Mouse (Mus musculus): ENCODE results near the gene Adpgk. TPM values are rescaled to one million over a fixed set of nuclear protein-coding genes. Genes with fewer than 3 reads are reported as not detected.

The Adpgk gene
- total RNA-seq, 1 experiment from 2014 or later = 58.5 TPM

DNA sequence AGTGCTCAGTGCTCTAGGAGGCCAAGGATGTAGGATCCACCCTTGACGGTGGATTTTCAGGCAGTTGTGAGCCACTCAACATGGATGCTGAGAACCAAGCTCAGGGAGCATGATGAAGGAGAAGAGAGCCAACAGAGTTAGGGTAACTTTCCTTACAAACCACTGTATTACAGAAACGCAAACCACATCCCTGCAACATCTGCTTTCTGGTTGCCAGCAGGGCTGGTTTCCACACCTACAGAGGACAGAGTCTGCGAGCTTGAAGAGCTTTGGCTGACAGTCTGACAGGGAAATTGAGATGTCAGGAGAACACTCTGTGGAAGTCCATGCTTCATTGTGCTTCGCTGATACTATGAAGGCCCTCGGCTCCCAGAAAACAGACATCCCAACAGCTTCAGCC lies 3.3 kb upstream of the Adpgk start:
- ATAC-seq (ENCODE audit: extremely low read depth, insufficient number of reproducible peaks, low FRiP score, poor library complexity, severe bottlenecking) = no peak

DNA sequence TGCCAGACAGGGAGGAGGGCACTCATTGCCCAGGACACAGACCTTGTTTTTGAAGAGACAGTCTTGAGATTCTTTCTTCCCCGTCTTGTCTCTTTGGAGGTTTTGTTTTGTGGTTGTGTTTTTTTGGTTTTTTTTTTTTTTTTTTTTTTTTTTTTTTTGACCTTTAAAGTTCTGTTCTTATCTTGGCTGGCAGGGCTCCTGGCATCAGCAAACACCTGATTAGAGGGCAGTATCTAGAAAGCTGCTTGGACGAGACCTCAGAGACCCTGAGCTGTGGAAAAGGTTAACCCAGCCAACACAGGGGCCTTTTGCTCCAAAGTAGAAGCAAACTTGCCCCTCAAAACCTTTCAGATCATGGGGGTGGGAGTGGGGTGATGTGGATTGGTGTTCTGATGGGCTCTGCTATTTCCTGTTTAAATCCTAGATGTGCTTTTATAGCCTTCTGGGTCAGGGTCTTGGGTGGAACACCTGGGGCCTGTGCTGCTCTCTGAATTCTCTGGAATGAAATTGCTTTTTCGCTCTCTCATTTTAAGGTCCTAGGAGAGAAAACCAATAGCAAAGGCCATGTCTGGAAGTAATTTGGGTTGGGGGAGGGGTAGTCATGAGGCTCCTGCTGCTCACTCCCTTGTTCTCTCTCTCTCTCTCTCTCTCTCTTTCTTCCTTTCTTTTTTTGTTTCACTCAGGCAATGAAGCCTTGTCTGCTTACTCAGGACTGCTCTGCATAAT lies 2.5 kb upstream of the Adpgk start:
- no peak for ATAC-seq (ENCODE audit: extremely low read depth, insufficient number of reproducible peaks, low FRiP score, poor library complexity, severe bottlenecking)

DNA sequence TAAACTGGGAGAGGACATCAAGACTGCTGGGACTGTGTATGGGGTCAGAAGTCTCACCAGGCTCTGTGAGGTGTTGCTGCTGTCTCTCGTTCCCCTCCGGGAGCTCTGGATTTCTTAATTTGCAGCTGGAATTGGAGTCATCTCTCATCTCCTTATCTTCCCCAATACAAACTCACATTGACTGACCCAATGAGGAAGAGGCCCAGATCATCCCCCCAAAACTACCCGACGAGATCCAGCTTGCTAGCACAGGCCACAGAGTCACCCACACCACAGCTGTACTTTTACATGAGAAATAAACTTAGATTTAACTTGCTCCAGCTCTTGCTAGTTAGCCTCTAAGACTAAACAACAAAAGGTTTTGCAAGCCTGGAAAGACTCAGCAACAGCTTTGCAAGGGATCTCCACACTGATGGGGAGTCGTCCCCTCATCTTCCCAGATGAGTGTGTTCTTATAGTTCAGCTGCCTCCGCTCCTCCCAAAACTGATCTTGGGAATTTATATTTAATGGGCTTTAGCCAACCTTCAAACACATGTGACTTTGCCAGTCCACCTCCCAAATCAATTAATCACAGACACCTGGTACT lies 1.7 kb upstream of the Adpgk start:
- ATAC-seq (ENCODE audit: extremely low read depth, insufficient number of reproducible peaks, low FRiP score, poor library complexity, severe bottlenecking) = no peak

DNA sequence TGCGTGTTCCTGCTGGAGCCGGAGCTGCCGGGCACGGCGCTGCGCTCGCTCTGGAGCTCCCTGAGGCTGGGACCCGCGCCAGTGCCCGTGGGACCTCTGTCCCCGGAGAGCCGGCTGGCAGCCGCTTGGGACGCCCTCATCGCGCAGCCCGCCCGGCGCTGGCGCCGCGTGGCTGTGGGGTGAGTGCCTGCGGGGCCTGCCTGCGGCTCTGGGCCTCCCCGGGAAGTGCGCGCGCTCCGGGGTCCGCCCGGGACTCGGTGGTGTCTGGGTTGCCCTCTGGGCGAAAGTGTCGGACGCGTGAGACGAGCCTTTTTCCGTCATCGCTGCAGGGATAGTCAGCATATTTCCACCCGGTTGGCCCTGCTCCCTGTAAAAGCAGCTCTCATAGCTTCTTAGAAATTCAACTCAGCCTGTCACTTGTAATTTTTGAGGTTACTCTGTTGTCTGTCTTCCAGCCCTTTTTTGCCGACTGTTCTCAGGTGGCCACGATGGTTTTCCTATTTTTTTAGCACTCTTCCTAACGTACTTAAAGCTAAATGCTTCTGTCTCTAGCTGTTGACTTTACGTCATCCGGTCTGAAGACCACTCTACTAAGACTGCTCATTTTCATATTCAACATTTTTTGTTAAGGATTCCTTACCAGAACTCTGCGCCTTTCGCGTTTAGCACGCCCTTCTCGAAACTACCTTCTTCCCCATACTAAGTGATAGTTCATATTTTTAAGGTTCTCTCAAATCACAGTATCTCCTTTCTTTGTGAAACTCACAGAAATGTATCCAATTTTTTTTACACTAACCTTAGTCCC lies 532 bp downstream of the Adpgk start:
- no peak for ATAC-seq (ENCODE audit: extremely low read depth, insufficient number of reproducible peaks, low FRiP score, poor library complexity, severe bottlenecking)

DNA sequence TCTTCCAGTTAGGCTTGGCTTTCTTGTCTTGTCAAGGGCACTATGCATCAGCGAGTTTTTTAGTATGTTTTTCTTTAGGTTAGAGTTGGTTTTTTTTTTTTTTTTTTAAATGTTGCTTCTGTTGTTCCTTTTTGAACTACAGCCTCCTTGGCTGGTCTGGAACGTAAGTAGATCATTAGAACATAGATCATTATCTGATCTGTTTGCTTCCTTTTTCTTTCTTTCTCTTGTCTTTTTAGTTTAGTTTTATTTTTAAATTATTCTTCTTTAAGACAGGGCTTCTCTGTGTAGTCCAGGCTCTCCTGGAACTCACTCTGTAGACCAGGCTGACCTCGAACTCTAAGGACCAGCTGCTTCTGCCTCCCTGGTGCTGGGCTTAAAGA lies 1.1 kb downstream of the Adpgk start:
- no peak for ATAC-seq (ENCODE audit: extremely low read depth, insufficient number of reproducible peaks, low FRiP score, poor library complexity, severe bottlenecking)

DNA sequence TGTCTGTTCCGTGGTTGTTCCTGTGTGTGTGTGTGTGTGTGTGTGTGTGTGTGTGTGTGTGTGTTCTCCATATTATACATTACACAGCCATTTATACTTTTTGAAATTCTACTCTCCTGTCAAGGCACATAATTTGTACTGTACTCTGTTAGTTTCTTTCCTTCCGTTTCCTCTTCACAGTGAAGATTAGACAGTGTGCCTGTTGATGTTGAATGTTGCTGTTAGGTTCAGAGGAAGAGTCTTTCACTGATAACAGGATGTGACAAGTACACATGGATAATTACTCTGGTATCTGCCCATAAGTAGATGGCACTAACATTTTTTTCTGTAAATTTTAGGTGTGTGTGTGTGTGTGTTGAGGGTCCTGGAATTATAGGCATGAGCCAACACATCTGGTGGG lies 5.1 kb downstream of the Adpgk start:
- no peak for ATAC-seq (ENCODE audit: extremely low read depth, insufficient number of reproducible peaks, low FRiP score, poor library complexity, severe bottlenecking)

DNA sequence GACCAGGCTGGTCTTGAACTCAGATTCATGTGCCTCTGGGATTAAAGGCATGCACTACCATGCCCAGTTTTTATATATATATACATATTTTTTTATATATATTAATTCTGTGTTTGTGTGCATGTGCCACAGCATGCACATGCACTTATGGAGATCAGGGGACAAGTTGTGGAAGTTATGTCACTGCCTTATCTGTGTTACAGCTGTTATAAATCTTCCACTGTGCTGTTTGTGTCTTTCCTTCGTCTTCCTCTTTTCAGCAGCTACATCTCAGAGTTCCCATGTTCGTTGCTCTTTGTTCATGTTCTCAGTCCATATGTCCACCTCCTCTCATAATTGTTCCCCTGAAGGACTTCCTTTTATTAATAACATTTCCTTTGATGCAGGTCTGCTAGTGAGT lies 16.5 kb downstream of the Adpgk start:
- no peak for ATAC-seq (ENCODE audit: extremely low read depth, insufficient number of reproducible peaks, low FRiP score, poor library complexity, severe bottlenecking)

DNA sequence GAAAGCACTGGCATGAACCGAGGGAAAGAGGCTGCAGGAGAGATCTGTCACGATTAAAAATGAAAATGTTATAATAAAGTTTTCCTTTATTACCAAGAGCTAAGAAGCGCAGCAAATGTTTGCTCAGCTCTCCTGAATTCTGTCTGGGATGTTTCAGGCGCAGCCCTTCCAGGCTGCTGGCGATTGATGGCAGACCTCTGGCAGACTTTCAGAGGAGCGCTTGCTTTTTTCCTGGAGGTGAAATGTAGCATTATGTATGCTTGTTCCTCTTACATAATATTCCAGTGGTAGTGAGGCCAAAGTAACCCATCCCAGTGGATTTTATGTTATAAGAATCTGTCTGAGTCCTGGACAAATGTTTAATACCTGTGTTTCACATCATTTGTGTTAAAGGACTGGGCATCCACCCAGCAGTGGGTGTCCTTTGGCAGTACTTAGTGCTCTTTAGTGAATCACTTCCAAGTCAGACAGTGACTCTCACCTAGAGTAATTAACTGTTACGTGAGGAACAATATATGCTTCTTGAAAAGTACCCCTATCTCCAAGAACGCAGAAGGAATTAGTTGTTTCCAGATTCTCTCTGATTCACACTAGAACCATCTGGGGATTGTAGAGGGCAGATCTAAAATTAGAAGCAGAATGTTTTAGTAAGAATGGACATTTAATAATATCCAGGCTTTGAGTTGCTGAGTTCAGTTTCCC lies 19.4 kb downstream of the Adpgk start:
- no peak for ATAC-seq (ENCODE audit: extremely low read depth, insufficient number of reproducible peaks, low FRiP score, poor library complexity, severe bottlenecking)

DNA sequence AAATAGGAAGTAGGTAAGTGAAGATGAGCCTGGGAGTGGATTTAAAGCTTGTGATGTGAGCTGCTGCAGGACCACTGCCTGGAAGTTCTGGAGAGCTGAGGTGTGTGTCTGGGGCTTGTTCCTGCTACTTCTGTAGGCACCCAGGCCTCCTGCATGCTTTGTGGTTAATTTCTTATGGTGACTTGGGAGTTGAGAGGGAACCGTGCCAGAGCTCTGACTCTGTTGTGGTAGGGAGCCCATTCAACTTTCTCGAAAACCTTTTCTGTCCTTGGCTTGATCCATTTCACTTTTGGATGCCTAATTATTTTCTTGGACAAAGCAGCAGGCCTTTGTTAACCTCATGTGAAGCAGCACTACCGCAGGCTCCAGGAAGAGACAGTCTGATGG lies 19.9 kb downstream of the Adpgk start:
- ATAC-seq (ENCODE audit: extremely low read depth, insufficient number of reproducible peaks, low FRiP score, poor library complexity, severe bottlenecking) = no peak

DNA sequence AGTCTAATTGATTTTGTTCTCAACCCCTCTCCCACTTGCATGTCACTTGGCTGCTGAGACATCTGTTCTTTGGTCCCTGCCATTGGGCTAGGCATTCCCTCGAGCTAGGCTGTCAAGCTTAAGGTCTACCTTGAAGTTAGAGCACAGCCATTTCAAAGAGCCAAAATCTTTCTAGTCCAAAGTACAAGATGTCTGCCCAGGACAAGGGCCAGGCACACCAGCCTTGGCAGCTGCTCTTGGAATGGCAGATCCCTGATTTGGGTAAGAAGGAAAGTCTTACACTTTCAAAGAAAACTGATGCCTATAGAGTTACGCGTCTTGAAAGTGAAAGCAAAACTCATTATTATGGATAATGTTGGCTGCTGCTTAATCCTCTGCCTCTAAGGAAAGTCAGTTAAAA lies 24.8 kb downstream of the Adpgk start:
- no peak for ATAC-seq (ENCODE audit: extremely low read depth, insufficient number of reproducible peaks, low FRiP score, poor library complexity, severe bottlenecking)

DNA sequence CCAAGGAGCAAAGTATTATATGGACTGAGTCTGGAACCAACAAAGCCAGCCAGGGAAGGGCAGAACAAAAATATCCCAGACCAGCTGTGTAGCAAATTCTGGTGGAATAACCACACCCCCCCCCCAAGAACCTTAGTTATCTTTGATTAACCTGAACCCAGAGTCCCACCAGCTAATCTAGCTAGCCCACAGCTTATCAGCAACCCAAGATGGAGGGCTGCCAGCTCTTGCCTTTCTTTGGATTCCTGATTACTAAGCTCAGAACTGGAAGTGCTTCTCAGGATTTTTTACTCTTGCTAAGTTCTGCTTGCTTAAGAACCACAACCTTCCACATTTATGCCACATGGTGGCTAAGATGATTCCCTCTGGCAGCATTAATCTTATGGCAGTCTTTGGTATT lies 33.0 kb downstream of the Adpgk start:
- no peak for ATAC-seq (ENCODE audit: extremely low read depth, insufficient number of reproducible peaks, low FRiP score, poor library complexity, severe bottlenecking)

DNA sequence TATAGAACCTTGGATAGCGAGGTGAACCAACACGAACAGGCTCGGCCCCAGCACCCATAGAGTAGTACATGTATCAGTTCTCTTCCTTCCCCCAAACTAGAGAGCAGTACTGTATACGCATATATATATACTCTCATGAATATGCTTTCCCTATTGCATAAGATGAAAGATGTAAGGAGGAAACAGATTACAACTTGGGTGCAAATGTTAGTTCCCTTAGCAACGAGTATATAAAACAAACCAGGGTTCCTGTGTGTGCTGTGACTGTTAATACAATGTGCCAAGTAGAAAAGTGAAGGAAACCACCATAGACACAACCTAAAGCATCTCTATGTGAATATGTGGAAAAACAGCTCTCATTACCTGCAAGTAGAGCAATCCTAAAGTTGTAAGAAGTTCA lies 38.7 kb downstream of the Adpgk start:
- ATAC-seq (ENCODE audit: extremely low read depth, insufficient number of reproducible peaks, low FRiP score, poor library complexity, severe bottlenecking) = no peak

DNA sequence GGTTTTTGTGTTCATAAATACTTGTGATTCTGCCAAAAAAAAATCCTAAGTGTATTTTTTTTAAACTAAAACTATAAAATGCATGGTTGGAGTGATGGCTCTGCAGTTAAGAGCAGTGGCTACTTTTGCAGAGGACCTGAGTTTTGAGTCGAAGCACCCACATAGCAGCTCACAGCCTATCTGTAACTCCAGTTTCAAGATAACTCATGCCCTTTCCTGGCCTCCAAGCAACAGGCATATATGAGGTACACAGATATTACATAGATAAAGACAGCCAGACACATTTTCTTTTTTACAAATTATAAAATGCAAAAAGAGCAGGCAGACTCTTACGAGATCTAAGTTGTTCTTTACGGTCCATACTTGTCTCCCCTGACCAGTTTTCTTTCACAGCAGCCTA lies 45.2 kb downstream of the Adpgk start:
- no peak for ATAC-seq (ENCODE audit: extremely low read depth, insufficient number of reproducible peaks, low FRiP score, poor library complexity, severe bottlenecking)

DNA sequence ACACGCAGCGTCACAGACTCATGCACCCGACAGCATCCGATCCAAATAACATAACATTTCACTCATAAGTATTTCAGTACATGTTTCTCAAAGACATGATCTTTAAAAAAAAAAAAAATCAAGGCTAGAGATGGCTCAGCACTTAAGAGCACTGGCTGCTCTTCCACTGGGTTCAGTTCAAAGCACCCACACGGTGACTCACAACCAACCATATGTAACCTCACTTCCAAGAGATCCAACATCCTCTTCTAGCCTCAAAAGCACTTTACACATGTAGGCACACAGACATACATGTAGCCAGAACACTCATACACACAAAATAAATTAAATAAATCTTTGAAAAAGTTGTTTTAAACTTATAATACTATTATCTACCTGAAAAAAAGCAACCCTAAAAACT lies 46.5 kb downstream of the Adpgk start:
- no peak for ATAC-seq (ENCODE audit: extremely low read depth, insufficient number of reproducible peaks, low FRiP score, poor library complexity, severe bottlenecking)

DNA sequence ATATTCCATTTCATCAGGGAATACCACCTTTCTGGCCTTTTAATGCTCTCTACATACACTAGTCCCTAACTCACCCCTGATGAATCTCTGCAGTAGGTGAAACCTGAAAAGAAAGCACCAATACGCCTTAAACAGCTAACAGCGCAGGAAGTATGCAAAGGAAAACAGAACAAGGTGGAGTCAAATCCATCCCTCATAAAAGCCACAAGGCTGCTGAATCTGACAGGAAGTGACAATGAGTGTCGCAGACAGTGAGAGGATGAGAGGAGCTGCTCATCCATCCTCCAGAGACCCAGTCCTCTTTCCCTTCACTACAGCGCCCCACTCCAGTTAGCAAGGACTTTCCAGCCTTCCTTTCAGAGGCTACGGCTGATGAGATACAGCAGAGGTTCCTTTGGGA lies 47.1 kb downstream of the Adpgk start:
- ATAC-seq (ENCODE audit: extremely low read depth, insufficient number of reproducible peaks, low FRiP score, poor library complexity, severe bottlenecking) = no peak

DNA sequence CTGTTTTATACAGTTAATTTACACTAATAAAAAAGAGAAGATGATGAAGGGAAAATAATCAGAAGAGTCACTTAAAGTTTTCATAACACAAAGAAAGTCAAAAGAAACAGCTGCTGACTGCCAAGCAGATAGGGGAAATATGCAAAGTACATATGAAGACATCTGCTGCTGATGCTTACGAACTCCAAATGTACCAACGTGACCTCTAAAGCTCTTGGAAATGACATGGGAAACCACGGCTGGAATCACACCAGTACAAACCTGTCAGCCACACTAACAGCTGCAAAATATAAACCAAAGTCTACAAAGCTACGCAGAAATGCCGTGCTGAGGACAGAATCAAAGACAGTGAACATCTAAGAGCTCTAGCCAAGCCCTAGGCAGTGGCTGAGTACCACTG lies 47.7 kb downstream of the Adpgk start:
- ATAC-seq (ENCODE audit: extremely low read depth, insufficient number of reproducible peaks, low FRiP score, poor library complexity, severe bottlenecking) = no peak

DNA sequence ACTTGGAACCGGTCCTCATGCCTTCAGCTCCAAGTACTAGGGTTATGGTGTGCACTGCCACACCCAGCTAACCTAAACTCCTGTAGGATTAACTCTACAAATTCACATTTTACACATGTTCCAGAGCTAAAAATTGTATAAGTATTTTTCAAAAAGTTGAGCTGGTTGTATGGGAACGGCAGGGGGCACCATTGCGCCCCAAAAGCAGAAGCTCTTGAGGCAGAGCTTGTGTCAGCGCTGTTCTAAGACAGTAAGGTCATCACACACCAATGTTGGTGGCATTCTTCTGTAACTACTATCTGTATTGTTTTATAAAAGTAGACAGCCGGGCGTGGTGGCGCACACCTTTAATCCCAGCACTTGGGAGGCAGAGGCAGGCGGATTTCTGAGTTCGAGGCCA lies 48.6 kb downstream of the Adpgk start:
- 0 out of 2 replicates have a peak, but pooled peaks have one; percentile 23 for ATAC-seq (ENCODE audit: extremely low read depth, insufficient number of reproducible peaks, low FRiP score, poor library complexity, severe bottlenecking)

DNA sequence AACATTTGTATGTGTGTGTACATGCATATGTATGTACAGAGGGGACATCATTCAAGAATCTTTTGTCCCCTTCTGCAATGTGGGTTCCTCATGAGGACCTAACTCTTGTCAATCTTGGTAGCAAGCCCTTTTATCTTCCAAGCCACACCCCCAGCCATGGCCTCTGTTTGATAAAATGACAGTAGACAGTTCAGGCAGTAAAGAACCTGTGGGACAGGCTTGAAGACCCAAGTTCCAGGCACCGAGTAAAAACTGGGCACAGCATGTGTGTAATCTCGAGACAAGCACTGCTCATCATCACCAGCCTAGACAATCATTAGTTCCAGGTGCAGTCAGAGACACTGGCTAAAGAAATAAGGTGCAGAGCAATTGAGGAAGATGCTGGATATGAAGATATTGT lies 54.8 kb downstream of the Adpgk start:
- ATAC-seq (ENCODE audit: extremely low read depth, insufficient number of reproducible peaks, low FRiP score, poor library complexity, severe bottlenecking) = no peak

DNA sequence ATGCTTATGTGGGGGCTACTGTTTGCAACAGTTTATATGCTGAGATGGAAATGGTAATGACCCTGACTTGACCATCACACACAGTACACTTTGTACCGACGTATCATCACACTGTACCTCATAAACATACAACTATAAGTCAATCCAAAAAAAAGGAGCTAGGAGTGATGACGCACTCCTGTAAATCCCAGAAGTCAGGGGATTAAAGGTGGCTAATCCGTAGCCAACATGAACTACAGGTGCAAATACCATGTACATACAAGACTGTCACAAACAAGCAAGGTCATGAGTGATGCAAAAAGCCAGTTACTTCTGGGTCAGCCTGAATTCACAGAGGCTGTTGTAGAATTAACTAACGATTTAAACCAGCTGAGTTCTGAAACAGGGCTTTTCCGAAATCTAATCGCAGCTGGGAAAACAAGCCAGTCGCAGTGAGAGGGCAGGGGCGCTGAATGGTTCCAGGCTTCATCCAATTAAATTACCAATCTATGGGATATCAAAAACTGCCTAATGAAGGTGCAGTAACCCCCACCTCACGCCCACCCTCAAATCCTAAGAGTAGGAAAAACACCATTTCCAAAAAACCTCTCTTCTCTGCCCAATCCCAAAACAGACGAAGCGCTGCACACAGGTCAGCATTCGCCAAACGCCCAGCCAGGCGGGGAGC lies 61.4 kb downstream of the Adpgk start:
- peak; percentile 4; the same call in 1 of the 2 replicates for ATAC-seq (ENCODE audit: extremely low read depth, insufficient number of reproducible peaks, low FRiP score, poor library complexity, severe bottlenecking)
